Mouse (Mus musculus): ENCODE results near the gene Agbl2.

DNA sequence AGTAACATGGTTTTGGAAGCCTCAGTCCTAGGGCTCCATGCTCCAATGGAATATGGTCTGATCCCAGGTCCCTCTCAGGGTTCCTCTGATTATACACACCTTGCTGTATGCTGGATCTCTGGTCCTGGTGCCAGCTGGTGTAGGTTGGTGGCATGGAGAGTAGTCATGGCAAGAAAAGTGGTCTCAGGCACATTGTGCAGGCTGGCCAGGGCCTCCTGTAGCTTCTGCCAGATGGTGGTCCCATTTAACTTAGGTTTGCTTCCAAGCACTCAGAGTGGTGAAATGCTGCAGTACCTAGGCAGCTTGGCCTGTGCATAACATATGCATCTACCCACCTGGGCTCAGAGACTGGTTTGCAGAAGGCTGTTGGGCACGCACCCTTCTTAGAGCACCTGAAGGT is 67.9 kb downstream of the Agbl2 start:
- no peak for TF ChIP-seq GATA1 (IDR thresholded peaks at IDR 0.05; ENCODE audit: low read length)
- no peak for TF ChIP-seq TAL1 (IDR thresholded peaks at IDR 0.05; ENCODE audit: low read length)
